Comparison of ENCODE assay signal across 17 mouse cellular contexts in genomic region chr8:121242671-121243070, GRCm38 (mm10).
DNase-seq lines count a peak whose midpoint lies in the region; ATAC-seq lines count a peak whose summit lies in the region.
"Had no signal": no experiment of that assay in that cellular context is flagged by ENCODE, and none has a peak within 500 bp of the region (broad histone marks: within the 10 kb centered on the region; RNA-seq: fewer than 3 reads in every experiment).

No protein-coding gene starts in this region.

- H3K36me3 ChIP-seq in heart, embryonic 13.5 days = no peaks in the 10 kb centered on the region
- no peaks in the 10 kb centered on the region for H3K36me3 ChIP-seq in liver, embryonic 11.5 days (ENCODE audit: control insufficient read depth, insufficient read depth, low read length)
- no peaks in the 10 kb centered on the region for H3K36me3 ChIP-seq in embryonic facial prominence, embryonic 14.5 days (ENCODE audit: control insufficient read depth, insufficient read depth, low read length)
- H3K36me3 ChIP-seq: neural tube, embryonic 12.5 days; stomach, embryonic 15.5 days had no signal

- no peak for ATAC-seq in heart, embryonic 13.5 days (ENCODE audit: extremely low read depth, insufficient number of reproducible peaks, low FRiP score, low TSS enrichment)
- no peak for ATAC-seq in liver, embryonic 11.5 days (replicated peaks; ENCODE audit: low FRiP score)
- no peak for ATAC-seq in embryonic facial prominence, embryonic 14.5 days (ENCODE audit: low read depth)
- ATAC-seq: intestine, postnatal 0 days had no signal

- H3K4me3 ChIP-seq in heart, embryonic 13.5 days = no peak overlapping the region
- H3K4me3 ChIP-seq in liver, embryonic 11.5 days (ENCODE audit: low read depth, low read length) = no peak overlapping the region
- no peak overlapping the region for H3K4me3 ChIP-seq in embryonic facial prominence, embryonic 14.5 days (ENCODE audit: low read depth, low read length)
- H3K4me3 ChIP-seq: layer of hippocampus, adult 2 months; neural tube, embryonic 12.5 days; stomach, embryonic 15.5 days had no signal

- H3K9ac ChIP-seq in heart, embryonic 13.5 days = 0 out of 2 replicates have a peak overlapping the region, but pooled peaks have one; percentile 72
- no peak overlapping the region for H3K9ac ChIP-seq in liver, embryonic 11.5 days (ENCODE audit: low read depth, low read length)
- no peak overlapping the region for H3K9ac ChIP-seq in embryonic facial prominence, embryonic 14.5 days (ENCODE audit: low read depth, low read length)
- H3K9ac ChIP-seq: liver, embryonic 14.5 days; neural tube, embryonic 12.5 days; stomach, embryonic 15.5 days had no signal

- H3K4me2 ChIP-seq in heart, embryonic 13.5 days = no peak overlapping the region
- no peak overlapping the region for H3K4me2 ChIP-seq in liver, embryonic 11.5 days
- no peak overlapping the region for H3K4me2 ChIP-seq in embryonic facial prominence, embryonic 14.5 days (ENCODE audit: low read depth, low read length)

- H3K9me3 ChIP-seq in heart, embryonic 13.5 days = no peaks in the 10 kb centered on the region
- no peaks in the 10 kb centered on the region for H3K9me3 ChIP-seq in liver, embryonic 11.5 days (ENCODE audit: control insufficient read depth, low read length)
- no peaks in the 10 kb centered on the region for H3K9me3 ChIP-seq in embryonic facial prominence, embryonic 14.5 days (ENCODE audit: control insufficient read depth, low read length)
- H3K9me3 ChIP-seq: neural tube, embryonic 12.5 days; stomach, embryonic 15.5 days had no signal

- no peak overlapping the region for H3K27ac ChIP-seq in heart, embryonic 13.5 days (replicated peaks)
- H3K27ac ChIP-seq in liver, embryonic 11.5 days (ENCODE audit: low read depth, low read length) = peak overlapping the region; percentile 55; the same call in 1 of the 2 replicates
- H3K27ac ChIP-seq in embryonic facial prominence, embryonic 14.5 days (replicated peaks; ENCODE audit: low read depth, low read length) = no peak overlapping the region
- H3K27ac ChIP-seq: layer of hippocampus, adult 2 months; liver, embryonic 14.5 days; neural tube, embryonic 12.5 days had no signal

- intact Hi-C loops in gastrocnemius, postnatal 14 days (cut with DNase I; ENCODE audit: low total_unique reads) = no loop called here

- peak; percentile 65 to 85 for DNase-seq in adrenal gland, adult (ENCODE audit: inconsistent age in 2 of 2, low spot score in 1 of 2)
- no peak for DNase-seq in adrenal gland, adult 18-20 months (ENCODE audit: low spot score in 2 of 2)
- no peak for DNase-seq in heart, adult 11 months
- DNase-seq in liver, embryonic 11.5 days (ENCODE audit: low spot score) = no peak
- no peak for DNase-seq in liver
- DNase-seq in embryonic facial prominence, embryonic 14.5 days (ENCODE audit: low spot score) = peak; percentile 7
- no peak for DNase-seq in gastrocnemius, postnatal 14 days
- DNase-seq: cerebellum, adult 11 months; heart, postnatal 4 days; lung, postnatal 14 days; thymus, postnatal 4 days had no signal

- WGBS in heart, embryonic 13.5 days = 38% methylated on average over 13 of the region's 13 CpGs
- 46% methylated on average over 13 of the region's 13 CpGs for WGBS in liver, embryonic 11.5 days
- WGBS in embryonic facial prominence, embryonic 14.5 days = 10% methylated on average over 13 of the region's 13 CpGs

- H3K27me3 ChIP-seq in heart, embryonic 13.5 days (replicated peaks) = peaks cover 5% of the 10 kb centered on the region; the same call in 1 of the 2 replicates
- H3K27me3 ChIP-seq in liver, embryonic 11.5 days (replicated peaks; ENCODE audit: control insufficient read depth, insufficient read depth, low read length) = 0 out of 2 replicates have a peak, but pooled peaks cover 2% of the 10 kb centered on the region
- H3K27me3 ChIP-seq in embryonic facial prominence, embryonic 14.5 days (replicated peaks; ENCODE audit: control insufficient read depth, insufficient read depth, low read length) = peaks cover 12% of the 10 kb centered on the region; the same call in 1 of the 2 replicates
- H3K27me3 ChIP-seq: neural tube, embryonic 12.5 days; stomach, embryonic 15.5 days had no signal

- H3K4me1 ChIP-seq in heart, embryonic 13.5 days = peaks cover 41% of the 10 kb centered on the region
- H3K4me1 ChIP-seq in liver, embryonic 11.5 days (replicated peaks; ENCODE audit: control insufficient read depth, insufficient read depth, low read length) = peaks cover 10% of the 10 kb centered on the region; the same call in 1 of the 2 replicates
- peaks cover 14% of the 10 kb centered on the region; the same call in 1 of the 2 replicates for H3K4me1 ChIP-seq in embryonic facial prominence, embryonic 14.5 days (ENCODE audit: control insufficient read depth, insufficient read depth, low read length)

Comparison
In these comparisons a context has a peak if more than half of its experiments do, and no peak if none do; other contexts are left out.
1. DNase-seq: peak in adrenal gland, adult (2 of 2) and embryonic facial prominence, embryonic 14.5 days (single experiment); none in adrenal gland, adult 18-20 months (0 of 2), heart, adult 11 months (single experiment), liver, embryonic 11.5 days (single experiment), liver (single experiment) and gastrocnemius, postnatal 14 days (single experiment).